Mouse (Mus musculus): ENCODE data around the gene Stx1b. TPM values are rescaled to one million over a fixed set of nuclear protein-coding genes. Genes with fewer than 3 reads are reported as not detected.

The Stx1b gene
- total and polyA plus RNA-seq, 3 experiments = 0.15 to 0.56 TPM; not detected in 1

DNA sequence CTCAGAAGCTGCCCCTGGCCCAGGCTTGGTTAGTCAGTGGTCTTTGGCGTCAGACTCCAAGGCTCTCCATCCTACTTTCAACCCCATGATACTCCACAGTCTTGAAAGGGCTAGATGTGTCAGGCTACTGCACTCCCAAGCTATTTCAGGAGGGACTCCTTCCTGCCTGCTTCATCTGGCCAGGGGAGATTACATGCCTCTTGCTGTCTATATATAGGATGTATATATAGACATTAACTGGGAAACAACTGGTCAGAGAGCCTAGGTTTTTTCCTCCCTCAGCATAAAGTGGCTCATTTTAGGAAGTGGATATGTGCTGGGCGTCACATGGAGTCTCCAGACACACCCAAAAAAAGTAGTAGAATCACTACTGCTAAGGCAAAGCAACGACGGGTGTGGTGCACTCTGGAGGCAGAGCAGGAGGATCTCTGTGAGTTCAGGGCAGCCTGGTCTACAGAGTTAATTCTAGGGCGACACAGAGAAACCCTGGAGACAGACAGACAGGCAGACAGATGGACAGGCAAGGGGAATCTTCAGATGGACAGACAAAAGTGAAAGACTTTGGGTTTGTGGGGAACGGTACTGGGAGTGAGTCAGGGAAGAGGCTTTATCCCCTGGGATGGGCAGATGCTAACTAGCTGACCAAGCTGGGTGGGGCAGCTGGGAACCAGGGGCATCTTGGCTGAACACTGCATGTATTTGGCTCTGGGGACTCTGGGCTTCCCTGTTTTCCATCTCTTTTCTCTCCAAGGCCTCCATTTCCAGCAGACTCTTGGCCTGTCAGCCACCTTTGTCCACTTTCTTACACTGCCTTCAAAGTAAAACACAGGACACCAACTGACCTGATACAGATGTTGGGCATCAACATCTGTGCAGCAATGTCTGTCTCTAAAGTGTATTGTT, 25.9 kb upstream of the Stx1b start:
- 0 out of 4 replicates have a peak, but pooled peaks cover 0 to 2% of the 10 kb centered on the region in 2 experiments for H3K36me3 ChIP-seq (ENCODE audit: control insufficient read depth in 1 of 2, insufficient read depth in 2 of 2, low read length in 2 of 2)
- TF ChIP-seq TCF12 (IDR thresholded peaks at IDR 0.05; ENCODE audit: low read depth, low read length) (no peak), TAL1 (IDR thresholded peaks at IDR 0.05; ENCODE audit: low read length) (peak; percentile 23; the same call in 1 of the 2 replicates)
- peaks cover 0 to 4% of the 10 kb centered on the region in 2 experiments; a peak in 1 of 4 replicates for H3K4me1 ChIP-seq (ENCODE audit: control insufficient read depth in 1 of 2, insufficient read depth in 2 of 2, low read length in 2 of 2)
- peak; percentile 43 for DNase-seq (ENCODE audit: low read depth, low spot score)
- no peaks in the 10 kb centered on the region for H3K79me2 ChIP-seq (ENCODE audit: control insufficient read depth, insufficient read depth, low read length, poor library complexity)
- H3K27me3 ChIP-seq (ENCODE audit: control insufficient read depth in 1 of 2, insufficient read depth in 2 of 2, low read length in 2 of 2) = no peaks in the 10 kb centered on the region
- no peak overlapping the region for H3K27ac ChIP-seq (ENCODE audit: control insufficient read depth, low read depth, low read length)
- no peak overlapping the region for H3K9ac ChIP-seq (ENCODE audit: control insufficient read depth, low read depth, low read length, poor library complexity, severe bottlenecking)
- no peaks in the 10 kb centered on the region for H3K9me3 ChIP-seq (replicated peaks; ENCODE audit: insufficient read depth, low read length)
- no peak overlapping the region for H3K4me3 ChIP-seq (ENCODE audit: control insufficient read depth in 1 of 2, insufficient read depth in 1 of 2, low read depth in 2 of 2, low read length in 2 of 2)

DNA sequence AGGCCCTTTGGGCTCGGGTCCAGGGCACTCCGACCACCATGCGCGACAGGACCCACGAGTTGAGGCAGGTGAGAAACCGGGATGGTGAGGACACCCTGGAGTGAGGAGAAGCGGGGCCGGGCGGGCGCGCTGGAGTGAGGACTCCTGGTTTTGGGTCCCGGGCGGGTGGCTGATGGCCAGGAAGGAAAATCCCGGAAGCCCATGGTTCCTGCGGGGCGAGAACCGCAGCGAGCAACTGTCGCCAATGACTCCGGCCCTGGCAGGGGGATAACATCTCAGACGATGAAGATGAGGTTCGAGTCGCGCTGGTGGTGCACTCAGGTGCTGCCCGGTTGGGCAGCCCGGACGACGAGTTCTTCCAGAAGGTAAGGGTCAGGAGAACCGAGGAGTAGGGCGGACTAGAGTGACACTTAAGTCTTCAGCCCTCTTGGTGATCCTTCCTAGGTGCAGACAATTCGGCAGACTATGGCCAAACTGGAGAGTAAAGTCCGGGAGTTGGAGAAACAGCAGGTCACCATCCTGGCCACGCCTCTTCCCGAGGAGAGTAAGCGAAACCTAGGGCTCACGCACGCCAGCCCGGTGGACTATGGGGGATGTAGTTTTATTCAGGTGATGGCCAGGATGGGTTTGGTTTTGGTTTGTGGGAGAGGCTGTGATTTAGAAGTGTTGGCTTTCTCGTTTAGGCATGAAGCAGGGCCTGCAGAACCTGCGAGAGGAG, 17.8 kb upstream of the Stx1b start:
- peak overlapping the region; percentile 78 to 92 for H3K4me3 ChIP-seq (ENCODE audit: control insufficient read depth in 1 of 2, insufficient read depth in 1 of 2, low read depth in 2 of 2, low read length in 2 of 2)
- peak overlapping the region; percentile 98 for H3K27ac ChIP-seq (ENCODE audit: control insufficient read depth, low read depth, low read length)
- 0 out of 4 replicates have a peak, but pooled peaks cover 0 to 10% of the 10 kb centered on the region in 2 experiments for H3K4me1 ChIP-seq (ENCODE audit: control insufficient read depth in 1 of 2, insufficient read depth in 2 of 2, low read length in 2 of 2)
- no peaks in the 10 kb centered on the region for H3K27me3 ChIP-seq (ENCODE audit: control insufficient read depth in 1 of 2, insufficient read depth in 2 of 2, low read length in 2 of 2)
- H3K36me3 ChIP-seq (ENCODE audit: control insufficient read depth in 1 of 2, insufficient read depth in 2 of 2, low read length in 2 of 2) = peaks cover 0 to 7% of the 10 kb centered on the region in 2 experiments; a peak in 1 of 4 replicates
- TF ChIP-seq MAX (IDR thresholded peaks at IDR 0.05; ENCODE audit: low read length) = 0 out of 2 replicates have a peak, but pooled peaks have one; percentile 16
- peak; percentile 31; the same call in 1 of the 2 replicates for TF ChIP-seq ELF1 (IDR thresholded peaks at IDR 0.05; ENCODE audit: low read depth, low read length)
- TF ChIP-seq MYC (IDR thresholded peaks at IDR 0.05; ENCODE audit: low read depth, low read length) = 0 out of 2 replicates have a peak, but pooled peaks have one; percentile 20
- TF ChIP-seq SIN3A (IDR thresholded peaks at IDR 0.05; ENCODE audit: low read length) = peak; percentile 70
- TF ChIP-seq POLR2AphosphoS2 (IDR thresholded peaks at IDR 0.05; ENCODE audit: low read length) = peak; percentile 34; the same call in 1 of the 2 replicates
- TF ChIP-seq NRF1 (IDR thresholded peaks at IDR 0.05; ENCODE audit: insufficient read depth, low read depth, low read length, poor library complexity, severe bottlenecking) = peak; percentile 55; the same call in 1 of the 2 replicates
- TF ChIP-seq TCF12 (IDR thresholded peaks at IDR 0.05; ENCODE audit: low read depth, low read length) = no peak
- TF ChIP-seq TBP (IDR thresholded peaks at IDR 0.05; ENCODE audit: low read depth, low read length) = peak; percentile 65; the same call in 1 of the 2 replicates
- TF ChIP-seq ZMIZ1 (IDR thresholded peaks at IDR 0.05; ENCODE audit: low read depth, low read length) = peak; percentile 77
- TF ChIP-seq CTCF (IDR thresholded peaks at IDR 0.05 in 2 of 3, conservative IDR thresholded peaks at IDR 0.05 in 1 of 3; ENCODE audit: control insufficient read depth in 1 of 3, insufficient read depth in 1 of 3, low read depth in 2 of 3, low read length in 3 of 3, poor library complexity in 1 of 3, severe bottlenecking in 1 of 3) = no peak
- no peak for TF ChIP-seq SMC3 (IDR thresholded peaks at IDR 0.05; ENCODE audit: low read depth, low read length)
- peak; percentile 46; the same call in 1 of the 2 replicates for TF ChIP-seq NELFE (IDR thresholded peaks at IDR 0.05; ENCODE audit: low read depth, low read length)
- TF ChIP-seq MXI1 (IDR thresholded peaks at IDR 0.05; ENCODE audit: low read depth, low read length) = peak; percentile 73
- TF ChIP-seq CHD1 (IDR thresholded peaks at IDR 0.05; ENCODE audit: low read depth, low read length) = peak; percentile 77; the same call in 1 of the 2 replicates
- peak; percentile 97 for TF ChIP-seq HCFC1 (IDR thresholded peaks at IDR 0.05; ENCODE audit: low read depth, low read length)
- TF ChIP-seq USF2 (IDR thresholded peaks at IDR 0.05; ENCODE audit: borderline replicate concordance in 1 of 2, insufficient read depth in 1 of 2, low read depth in 1 of 2, low read length in 2 of 2) = no peak
- 0 out of 2 replicates have a peak, but pooled peaks have one; percentile 25 for TF ChIP-seq USF1 (IDR thresholded peaks at IDR 0.05; ENCODE audit: low read depth, low read length)
- TF ChIP-seq POLR2A (IDR thresholded peaks at IDR 0.05; ENCODE audit: control insufficient read depth in 1 of 2, insufficient read depth in 1 of 2, low read depth in 1 of 2, low read length in 2 of 2, poor library complexity in 1 of 2) = peak in 1 of 2 experiments; percentile 83; a peak in 2 of 4 replicates
- no peaks in the 10 kb centered on the region for H3K9me3 ChIP-seq (replicated peaks; ENCODE audit: insufficient read depth, low read length)
- peak; percentile 88 for DNase-seq (ENCODE audit: low read depth, low spot score)
- H3K9ac ChIP-seq (ENCODE audit: control insufficient read depth, low read depth, low read length, poor library complexity, severe bottlenecking) = peak overlapping the region; percentile 99
- H3K79me2 ChIP-seq (ENCODE audit: control insufficient read depth, insufficient read depth, low read length, poor library complexity) = peaks cover 7% of the 10 kb centered on the region; the same call in 1 of the 2 replicates

Measured in MEL (cell line).